In the genomic region with DNA sequence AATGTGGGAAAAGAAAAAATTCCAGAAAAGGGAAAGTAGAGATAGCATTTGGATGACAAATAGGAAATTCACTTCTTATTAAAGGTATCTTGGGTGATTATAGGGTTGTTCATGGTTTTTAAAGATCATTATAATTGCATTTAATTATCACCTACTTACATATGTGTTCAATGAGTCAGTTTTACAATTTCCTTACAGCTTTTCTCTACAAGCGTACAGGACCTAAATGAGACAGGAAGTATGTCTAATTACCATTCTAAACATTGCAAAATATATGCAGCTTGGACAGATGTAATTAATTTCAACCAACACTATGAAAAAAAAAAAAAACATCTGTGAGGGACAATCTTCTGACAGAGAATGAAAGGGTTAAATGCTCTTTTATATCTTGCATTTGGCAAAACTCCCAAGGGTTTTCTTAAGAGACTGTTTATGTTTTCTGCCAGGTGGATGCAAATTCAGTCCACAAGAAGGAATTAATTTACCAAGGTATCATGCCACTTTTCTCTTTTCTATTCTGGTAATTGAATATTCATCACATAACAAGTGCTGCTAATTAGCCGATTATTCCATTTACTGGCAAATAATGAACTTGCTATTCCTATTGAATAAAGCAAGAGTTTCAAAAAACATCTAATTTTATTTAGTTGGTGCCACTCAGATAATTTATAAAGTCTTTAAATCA, we compare ENCODE assay signal across 18 mouse cellular contexts.
"Had no signal": no experiment of that assay in that cellular context is flagged by ENCODE, and none has a peak within 500 bp of the region (broad histone marks: within the 10 kb centered on the region; RNA-seq: fewer than 3 reads in every experiment).

No protein-coding gene starts in this region.

- H3K27ac ChIP-seq: midbrain, embryonic 10.5 days; midbrain, embryonic 12.5 days; neural tube, embryonic 13.5 days; neural tube, embryonic 15.5 days; stomach, embryonic 15.5 days; stomach, postnatal 0 days had no signal

- H3K4me3 ChIP-seq: midbrain, embryonic 10.5 days; midbrain, embryonic 12.5 days; myocyte; neural tube, embryonic 13.5 days; neural tube, embryonic 15.5 days; stomach, embryonic 15.5 days had no signal

- H3K4me2 ChIP-seq: lung, embryonic 14.5 days; midbrain, embryonic 12.5 days; neural tube, embryonic 13.5 days; neural tube, embryonic 15.5 days; stomach, embryonic 15.5 days had no signal

- DNase-seq: lung, adult 18-20 months; lung, embryonic 14.5 days; lung, postnatal 10 days; lung, postnatal 4 days; retina, postnatal 1 day; right cerebral cortex, adult 18-20 months; right cerebral cortex, postnatal 25 days; thymus, adult 2 months; thymus, postnatal 25 days; thymus, postnatal 4 days had no signal

- H3K36me3 ChIP-seq: midbrain, embryonic 10.5 days; midbrain, embryonic 12.5 days; neural tube, embryonic 13.5 days; neural tube, embryonic 15.5 days; stomach, embryonic 15.5 days had no signal

- H3K9me3 ChIP-seq: midbrain, embryonic 10.5 days; midbrain, embryonic 12.5 days; neural tube, embryonic 13.5 days; neural tube, embryonic 15.5 days; stomach, embryonic 15.5 days had no signal

- H3K9ac ChIP-seq: lung, embryonic 14.5 days; midbrain, embryonic 12.5 days; neural tube, embryonic 13.5 days; neural tube, embryonic 15.5 days; stomach, embryonic 15.5 days had no signal

- ATAC-seq: midbrain, embryonic 16.5 days had no signal

- H3K27me3 ChIP-seq: midbrain, embryonic 12.5 days; neural tube, embryonic 13.5 days; neural tube, embryonic 15.5 days; stomach, embryonic 15.5 days had no signal

- H3K4me1 ChIP-seq: midbrain, embryonic 10.5 days; midbrain, embryonic 12.5 days; neural tube, embryonic 13.5 days; neural tube, embryonic 15.5 days; stomach, embryonic 15.5 days had no signal
